Mouse (Mus musculus) liver, postnatal 0 days (tissue): ENCODE data around the gene Efnb3.

ENCODE experiments used
- CTCF ChIP-seq: sonication (generic); IDR thresholded peaks from 2 replicates; pipeline ENCODE4 v1.5.1; 2016; ENCODE audit warnings: antibody characterized with exemption, low read depth
- EP300 ChIP-seq: IDR thresholded peaks from 2 replicates; pipeline ENCODE4 v1.6.1; 2016; ENCODE audit warnings: antibody characterized with exemption, low read depth, mild to moderate bottlenecking

DNA sequence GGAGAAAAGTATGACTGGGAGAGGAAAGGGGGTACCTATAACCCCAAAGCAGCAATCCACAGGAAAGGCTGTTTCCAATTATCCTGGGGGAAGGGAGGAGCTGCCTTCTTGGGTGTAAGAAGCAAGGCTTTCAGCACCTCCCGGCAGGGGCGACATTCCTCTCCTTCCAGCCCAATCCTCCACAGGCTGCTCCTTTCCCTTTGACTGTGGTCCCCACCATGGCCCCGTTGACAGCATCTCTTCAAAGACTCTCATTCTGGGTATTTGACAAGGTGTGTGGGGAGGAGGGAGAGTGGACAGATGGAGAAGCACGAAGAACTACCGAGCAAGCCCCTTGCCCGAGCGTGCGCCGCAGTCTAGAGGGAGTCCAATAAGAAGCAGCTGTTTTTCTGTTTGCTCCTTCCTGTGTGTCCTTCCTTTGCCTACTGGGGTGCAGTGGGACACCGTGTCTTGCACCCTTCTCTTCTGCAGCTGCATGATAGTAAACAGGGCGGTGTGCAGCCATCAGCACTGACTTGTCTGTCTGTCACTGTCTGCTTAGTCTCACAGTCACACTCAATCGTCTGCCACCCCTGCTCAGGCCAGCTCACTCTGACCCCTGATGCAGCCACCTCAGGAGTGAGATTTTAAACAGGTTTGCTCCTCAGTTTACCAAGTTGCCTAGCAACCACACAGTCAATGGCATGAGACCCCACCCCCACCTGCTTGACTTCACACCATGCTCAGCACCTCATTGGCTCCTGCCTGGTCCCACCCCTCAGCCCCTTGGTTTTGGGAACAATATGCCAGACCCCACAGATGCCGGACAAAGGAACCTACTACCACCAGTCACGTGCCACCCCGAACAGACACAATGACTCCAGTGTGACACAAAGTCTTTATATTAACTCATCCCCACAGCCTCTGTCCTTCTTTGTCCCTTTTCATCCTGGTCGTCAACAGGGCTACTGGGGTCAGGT, 1.2 kb upstream of the Efnb3 start:
- no peak for TF ChIP-seq CTCF
- no peak for TF ChIP-seq EP300
